Mouse (Mus musculus): ENCODE data around the gene Hspb3.

DNA sequence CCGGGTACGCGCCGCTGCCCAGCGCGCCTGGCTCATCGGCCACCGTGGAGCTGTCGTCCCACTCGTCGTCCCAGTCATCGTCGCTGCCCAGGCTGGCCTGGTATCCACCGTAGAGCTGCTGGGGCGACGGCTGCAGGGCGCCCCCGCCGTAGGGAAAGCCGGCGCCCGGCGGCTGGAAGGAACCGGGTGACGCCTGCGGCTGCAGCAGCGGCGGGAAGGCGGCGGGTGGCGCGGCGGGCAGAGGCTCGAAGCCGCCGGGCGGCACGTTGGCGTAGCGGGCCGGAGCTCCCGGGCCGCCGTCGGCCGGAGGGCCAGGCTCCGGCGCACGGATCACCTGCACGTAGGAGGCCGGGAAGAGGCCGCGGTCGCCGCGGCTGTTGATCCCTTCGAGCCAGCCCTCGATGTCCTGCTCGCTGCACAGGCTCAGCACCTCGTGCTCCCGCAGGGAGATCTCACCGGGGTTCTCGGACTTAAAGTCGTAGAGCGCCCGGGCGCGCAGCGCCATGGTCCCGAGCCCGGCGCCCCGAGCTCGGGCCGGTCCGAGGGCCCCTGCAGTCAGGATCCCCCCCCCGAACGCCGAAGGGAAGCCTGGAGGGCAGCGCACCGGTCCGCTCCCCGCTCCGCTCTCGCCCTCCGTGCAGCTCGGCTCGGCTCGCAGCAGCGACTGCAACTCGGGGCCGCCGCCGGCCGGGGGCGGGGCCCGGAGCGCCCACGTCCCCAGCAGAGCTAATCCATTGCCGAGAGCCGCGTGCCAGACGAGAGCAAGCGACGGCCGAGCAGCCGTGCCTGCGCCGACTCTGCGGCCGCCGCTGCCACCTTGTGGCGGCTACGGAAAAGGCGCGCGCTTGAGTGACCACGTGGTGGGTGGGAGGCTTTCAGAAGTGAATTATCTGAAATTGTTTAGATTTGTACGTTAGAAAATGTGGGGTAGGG, 45.3 kb downstream of the Hspb3 start, which contains the start of gene Snx18:
- TF ChIP-seq CTCF (IDR thresholded peaks at IDR 0.05; ENCODE audit: insufficient read depth, low read depth, low read length), result peak; percentile 99
- peak; percentile 86 for TF ChIP-seq POLR2A (IDR thresholded peaks at IDR 0.05; ENCODE audit: insufficient read depth, low read depth, low read length)

All from olfactory bulb, adult 2 months (tissue).